Mouse (Mus musculus) neural tube, embryonic 15.5 days (tissue): Measurements from ENCODE around the gene Chpt1. TPM values are rescaled to one million over a fixed set of nuclear protein-coding genes. Genes with fewer than 3 reads are reported as not detected.

Source experiments
- ATAC-seq: fragments of 200-750 bp; cut with Nextera tagmentation; 2 replicates; pipeline ENCODE4 v1.8.0; 2017; ENCODE audit warnings: mild to moderate bottlenecking, moderate TSS enrichment, moderate library complexity; ENCODE audit not compliant: low FRiP score
- H3K27ac ChIP-seq: fragments of 300-500 bp; sonication (generic); replicated peaks from 2 replicates; pipeline ENCODE4 v1.5.1; 2015; ENCODE audit warnings: mild to moderate bottlenecking, inconsistent platforms
- H3K27me3 ChIP-seq: fragments of 300-500 bp; sonication (generic); replicated peaks from 2 replicates; pipeline ENCODE4 v1.6.1; 2015; ENCODE audit warnings: inconsistent platforms
- H3K36me3 ChIP-seq: fragments of 300-500 bp; sonication (generic); 2 replicates; pipeline ENCODE4 v1.6.1; 2015; ENCODE audit warnings: inconsistent platforms
- H3K4me1 ChIP-seq: fragments of 300-500 bp; sonication (generic); 2 replicates; pipeline ENCODE4 v1.6.1; 2015; ENCODE audit warnings: inconsistent platforms
- H3K4me2 ChIP-seq: fragments of 300-500 bp; sonication (generic); 2 replicates; pipeline ENCODE4 v1.6.1; 2015; ENCODE audit warnings: inconsistent platforms, mild to moderate bottlenecking, moderate library complexity
- H3K4me3 ChIP-seq: fragments of 300-500 bp; sonication (generic); replicated peaks from 2 replicates; pipeline ENCODE4 v1.5.1; 2015; ENCODE audit warnings: mild to moderate bottlenecking, inconsistent platforms
- H3K9ac ChIP-seq: fragments of 300-500 bp; sonication (generic); replicated peaks from 2 replicates; pipeline ENCODE4 v1.6.1; 2015; ENCODE audit warnings: mild to moderate bottlenecking, inconsistent platforms
- H3K9me3 ChIP-seq: fragments of 300-500 bp; sonication (generic); replicated peaks from 2 replicates; pipeline ENCODE4 v1.6.1; 2016; ENCODE audit warnings: inconsistent platforms
- WGBS: fragments of 180-500 bp; shearing (Covaris S2); methylation state at CpG from one replicate; pipeline ENCODE4 v1.1.7; 2015; ENCODE audit warnings: mixed read lengths; 5-methylcytosine and 5-hydroxymethylcytosine counted together
- polyA plus RNA-seq: library from polyadenylated mRNA; unstranded; fragments of >200 nt; fragmentation: Nextera tagmentation; extraction: Ambion mirVana; gene quantifications from 2 replicates; pipeline ENCODE4 v1.2.1, GENCODE M21; 2015

Gene Chpt1
- polyA plus RNA-seq, 1 experiment from 2014 or later, result 23.9 TPM

GRCm38 (mm10) chr10:88420655-88421435, 83.0 kb downstream of the Chpt1 start:
- no peak for ATAC-seq
- no peaks in the 10 kb centered on the region for H3K27me3 ChIP-seq
- H3K27ac ChIP-seq, result no peak overlapping the region
- no peaks in the 10 kb centered on the region for H3K4me1 ChIP-seq
- H3K9ac ChIP-seq, result no peak overlapping the region
- peaks cover 36% of the 10 kb centered on the region for H3K36me3 ChIP-seq
- H3K9me3 ChIP-seq, result no peaks in the 10 kb centered on the region
- 94% methylated on average over 19 of the region's 19 CpGs for WGBS
- no peak overlapping the region for H3K4me3 ChIP-seq
- H3K4me2 ChIP-seq, result no peak overlapping the region

GRCm38 (mm10) chr10:88420141-88420541, 83.7 kb downstream of the Chpt1 start:
- H3K9ac ChIP-seq, result no peak overlapping the region
- peaks cover 43% of the 10 kb centered on the region for H3K36me3 ChIP-seq
- no peaks in the 10 kb centered on the region for H3K9me3 ChIP-seq
- no peak for ATAC-seq
- H3K4me2 ChIP-seq, result no peak overlapping the region
- H3K4me1 ChIP-seq, result no peaks in the 10 kb centered on the region
- 76% methylated on average over 11 of the region's 11 CpGs for WGBS
- no peak overlapping the region for H3K4me3 ChIP-seq
- H3K27me3 ChIP-seq, result no peaks in the 10 kb centered on the region
- no peak overlapping the region for H3K27ac ChIP-seq

- H3K9ac ChIP-seq, result no peak overlapping the region
- H3K27ac ChIP-seq, result no peak overlapping the region
- no peaks in the 10 kb centered on the region for H3K4me1 ChIP-seq
- peaks cover 49% of the 10 kb centered on the region for H3K36me3 ChIP-seq
- WGBS, result 87% methylated on average over 5 of the region's 5 CpGs
- no peaks in the 10 kb centered on the region for H3K27me3 ChIP-seq
- H3K4me2 ChIP-seq, result no peak overlapping the region
- H3K9me3 ChIP-seq, result no peaks in the 10 kb centered on the region
- no peak overlapping the region for H3K4me3 ChIP-seq
- ATAC-seq, result no peak
These were observed 86.2 kb downstream of the Chpt1 start for GRCm38 (mm10) chr10:88417686-88418085.

- Histone ChIP-seq H3K27me3 (no peaks in the 10 kb centered on the region), H3K4me2 (no peak overlapping the region), H3K9me3 (no peaks in the 10 kb centered on the region), H3K36me3 (peaks cover 23% of the 10 kb centered on the region), H3K4me1 (0 out of 2 replicates have a peak, but pooled peaks cover 6% of the 10 kb centered on the region), H3K9ac (no peak overlapping the region), H3K4me3 (no peak overlapping the region), H3K27ac (no peak overlapping the region; the same call in 1 of the 2 replicates)
- no peak for ATAC-seq
- WGBS, result 47% methylated on average over 17 of the region's 17 CpGs
These were observed 91.4 kb downstream of the Chpt1 start for GRCm38 (mm10) chr10:88412290-88412995.

GRCm38 (mm10) chr10:88409751-88410150, 94.1 kb downstream of the Chpt1 start:
- H3K4me3 ChIP-seq, result no peak overlapping the region
- peaks cover 5% of the 10 kb centered on the region; the same call in 1 of the 2 replicates for H3K36me3 ChIP-seq
- H3K9ac ChIP-seq, result no peak overlapping the region
- H3K4me1 ChIP-seq, result 0 out of 2 replicates have a peak, but pooled peaks cover 6% of the 10 kb centered on the region
- H3K27ac ChIP-seq, result no peak overlapping the region
- no peak overlapping the region for H3K4me2 ChIP-seq
- H3K9me3 ChIP-seq, result no peaks in the 10 kb centered on the region
- 56% methylated on average over 2 of the region's 2 CpGs for WGBS
- ATAC-seq, result no peak
- no peaks in the 10 kb centered on the region for H3K27me3 ChIP-seq

GRCm38 (mm10) chr10:88407875-88408631, 95.8 kb downstream of the Chpt1 start:
- 0 out of 2 replicates have a peak, but pooled peaks cover 6% of the 10 kb centered on the region for H3K4me1 ChIP-seq
- H3K36me3 ChIP-seq, result no peaks in the 10 kb centered on the region; the same call in 1 of the 2 replicates
- no peak overlapping the region for H3K9ac ChIP-seq
- H3K4me2 ChIP-seq, result no peak overlapping the region
- no peak overlapping the region for H3K27ac ChIP-seq
- H3K4me3 ChIP-seq, result no peak overlapping the region
- H3K9me3 ChIP-seq, result no peaks in the 10 kb centered on the region
- H3K27me3 ChIP-seq, result no peaks in the 10 kb centered on the region
- 95% methylated on average over 12 of the region's 12 CpGs for WGBS
- no peak for ATAC-seq

GRCm38 (mm10) chr10:88405812-88406211, 98.1 kb downstream of the Chpt1 start:
- H3K27me3 ChIP-seq, result no peaks in the 10 kb centered on the region
- no peak overlapping the region for H3K27ac ChIP-seq
- 56% methylated on average over 7 of the region's 7 CpGs for WGBS
- no peaks in the 10 kb centered on the region for H3K9me3 ChIP-seq
- H3K36me3 ChIP-seq, result peaks cover 3% of the 10 kb centered on the region; the same call in 1 of the 2 replicates
- H3K9ac ChIP-seq, result no peak overlapping the region
- H3K4me2 ChIP-seq, result no peak overlapping the region
- H3K4me3 ChIP-seq, result no peak overlapping the region
- no peak for ATAC-seq
- no peaks in the 10 kb centered on the region for H3K4me1 ChIP-seq

- 87% methylated on average over 6 of the region's 6 CpGs for WGBS
- Histone ChIP-seq H3K27me3 (no peaks in the 10 kb centered on the region), H3K9ac (no peak overlapping the region), H3K4me3 (no peak overlapping the region), H3K27ac (no peak overlapping the region), H3K36me3 (peaks cover 3% of the 10 kb centered on the region; the same call in 1 of the 2 replicates), H3K4me2 (no peak overlapping the region), H3K4me1 (no peaks in the 10 kb centered on the region), H3K9me3 (no peaks in the 10 kb centered on the region)
- ATAC-seq, result no peak
These were observed 99.7 kb downstream of the Chpt1 start for GRCm38 (mm10) chr10:88404220-88404619.

GRCm38 (mm10) chr10:88403021-88403420, 100.9 kb downstream of the Chpt1 start:
- 92% methylated on average over 4 of the region's 4 CpGs for WGBS

More at GRCm38 (mm10) chr10:88403021-88403420, 100.9 kb downstream of the Chpt1 start:
- Histone ChIP-seq H3K9ac (no peak overlapping the region), H3K36me3 (peaks cover 3% of the 10 kb centered on the region; the same call in 1 of the 2 replicates), H3K27me3 (no peaks in the 10 kb centered on the region), H3K9me3 (no peaks in the 10 kb centered on the region), H3K4me1 (no peaks in the 10 kb centered on the region), H3K4me3 (no peak overlapping the region), H3K4me2 (no peak overlapping the region), H3K27ac (no peak overlapping the region)
- no peak for ATAC-seq
